Mouse (Mus musculus) heart, adult 2 months (tissue): ENCODE results near the gene Cep350. TPM values are rescaled to one million over a fixed set of nuclear protein-coding genes. Genes with fewer than 3 reads are reported as not detected.
A peak's percentile ranks its signal among the peaks of the same experiment; 100 is the strongest.

ENCODE experiments used
- DNase-seq, 2 experiments: peaks; one replicate each; pipeline ENCODE4 v3.0.0; 2021
- H3K27ac ChIP-seq: fragments of 200-600 bp; 2 replicates; pipeline ENCODE4 v1.8.1; 2022
- H3K27me3 ChIP-seq: fragments of 200-500 bp; 2 replicates; pipeline ENCODE4 v1.6.1; 2012; ENCODE audit warnings: mild to moderate bottlenecking, low read length, inconsistent platforms, mixed read lengths; ENCODE audit not compliant: control insufficient read depth, insufficient read depth
- H3K36me3 ChIP-seq: fragments of 200-500 bp; 2 replicates; pipeline ENCODE4 v1.6.1; 2012; ENCODE audit warnings: low read length, inconsistent platforms; ENCODE audit not compliant: control insufficient read depth, insufficient read depth
- H3K4me1 ChIP-seq: fragments of 200-500 bp; 2 replicates; pipeline ENCODE4 v1.6.1; 2011; ENCODE audit warnings: low read length; ENCODE audit not compliant: control insufficient read depth, insufficient read depth
- H3K4me3 ChIP-seq: fragments of 200-600 bp; 2 replicates; pipeline ENCODE4 v1.8.1; 2022
- H3K79me2 ChIP-seq: fragments of 200-500 bp; replicated peaks from 2 replicates; pipeline ENCODE4 v1.6.1; 2012; ENCODE audit warnings: mild to moderate bottlenecking, inconsistent platforms, low read length, moderate library complexity, mixed read lengths; ENCODE audit not compliant: control insufficient read depth, insufficient read depth
- H3K9ac ChIP-seq: fragments of 200-500 bp; 2 replicates; pipeline ENCODE4 v1.6.1; 2012; ENCODE audit warnings: low read depth, mild to moderate bottlenecking, control low read depth, inconsistent platforms, low read length, mixed read lengths
- CTCF ChIP-seq: fragments of 200-600 bp; IDR thresholded peaks from 2 replicates; pipeline ENCODE4 v1.8.1; 2022; ENCODE audit warnings: antibody characterized with exemption, mild to moderate bottlenecking, moderate library complexity
- EP300 ChIP-seq: fragments of 200-500 bp; IDR thresholded peaks from 2 replicates; pipeline ENCODE4 v1.6.1; 2011; ENCODE audit warnings: low read depth, low read length, control low read depth; ENCODE audit not compliant: insufficient read depth
- POLR2A ChIP-seq: fragments of 200-500 bp; IDR thresholded peaks from 2 replicates; pipeline ENCODE4 v1.6.1; 2011; ENCODE audit warnings: mild to moderate bottlenecking, low read depth, low read length, control low read depth; ENCODE audit not compliant: insufficient read depth
- WGBS: fragments of 180-500 bp; shearing (Covaris S2); methylation state at CpG from one replicate; pipeline ENCODE4 v1.1.7; 2018; 5-methylcytosine and 5-hydroxymethylcytosine counted together
- intact Hi-C: fragments of 180-260 bp; cut with DNase I; formaldehyde crosslinking; loops from one replicate; pipeline ENCODE4 v1.15.1; 2025
- polyA plus RNA-seq: library from polyadenylated mRNA; depleted of rRNA; stranded (reverse); fragments of >200 nt; gene quantifications from 2 replicates; pipeline ENCODE4 v1.2.3, GENCODE M21; 2012
- total RNA-seq, 2 experiments: library from RNA; stranded (reverse); gene quantifications; 2 replicates each; pipeline ENCODE4 v1.2.3; 2021

Cep350 gene
- total and polyA plus RNA-seq, 3 experiments: 3.9 to 38.0 (median 37.1) TPM

- Histone ChIP-seq H3K27ac (no peak overlapping the region), H3K79me2 (no peaks in the 10 kb centered on the region), H3K9ac (no peak overlapping the region), H3K36me3 (no peaks in the 10 kb centered on the region), H3K27me3 (no peaks in the 10 kb centered on the region), H3K4me1 (no peaks in the 10 kb centered on the region), H3K4me3 (no peak overlapping the region)
- no peak for DNase-seq
- TF ChIP-seq EP300 (no peak), CTCF (no peak), POLR2A (no peak)
- intact Hi-C loops: no loop called here
- 91% methylated on average over 2 of the region's 2 CpGs for WGBS
Measured at GRCm38 (mm10) chr1:155987625-155988024, 14.6 kb upstream of the Cep350 start.

GRCm38 (mm10) chr1:155974931-155975330, 1.9 kb upstream of the Cep350 start:
- DNase-seq: no peak
- Histone ChIP-seq H3K27me3 (no peaks in the 10 kb centered on the region), H3K4me3 (no peak overlapping the region), H3K4me1 (peaks cover 3% of the 10 kb centered on the region), H3K79me2 (peaks cover 5% of the 10 kb centered on the region), H3K9ac (no peak overlapping the region), H3K27ac (no peak overlapping the region), H3K36me3 (peaks cover 3% of the 10 kb centered on the region; the same call in 1 of the 2 replicates)
- 29% methylated on average over 2 of the region's 2 CpGs for WGBS
- TF ChIP-seq POLR2A (no peak), EP300 (no peak)
- intact Hi-C loops: loop anchor here (5.0 kb wide), 1 partner anchor 163 kb away; the partner anchor contains the start of gene Qsox1

GRCm38 (mm10) chr1:155973719-155974379, 794 bp upstream of the Cep350 start:
- peaks cover 4% of the 10 kb centered on the region for H3K4me1 ChIP-seq
- intact Hi-C loops: loop anchor here (1.0 to 5.0 kb wide), 2 partner anchors 62 to 162 kb away; partner anchors contain the start of genes Qsox1 and Tor1aip1
- H3K4me3 ChIP-seq: peak overlapping the region; percentile 56
- H3K27me3 ChIP-seq: no peaks in the 10 kb centered on the region
- peak overlapping the region; percentile 54 for H3K9ac ChIP-seq
- H3K27ac ChIP-seq: peak overlapping the region; percentile 94
- DNase-seq: peak; percentile 4 to 28
- peaks cover 8% of the 10 kb centered on the region for H3K79me2 ChIP-seq
- TF ChIP-seq CTCF: peak; percentile 46
- no peak for TF ChIP-seq EP300
- no peak for TF ChIP-seq POLR2A
- H3K36me3 ChIP-seq: peaks cover 3% of the 10 kb centered on the region; the same call in 1 of the 2 replicates
- 7% methylated on average over 19 of the region's 19 CpGs for WGBS

- WGBS: 2% methylated on average over 46 of the region's 51 CpGs
- peaks cover 3% of the 10 kb centered on the region; the same call in 1 of the 2 replicates for H3K36me3 ChIP-seq
- peaks cover 8% of the 10 kb centered on the region for H3K79me2 ChIP-seq
- peaks cover 4% of the 10 kb centered on the region for H3K4me1 ChIP-seq
- H3K27ac ChIP-seq: peak overlapping the region; percentile 94
- peak overlapping the region; percentile 92 for H3K9ac ChIP-seq
- peak overlapping the region; percentile 92 for H3K4me3 ChIP-seq
- intact Hi-C loops: loop anchor here (1.0 to 5.0 kb wide), 2 partner anchors 64 to 160 kb away; partner anchors contain the start of genes Qsox1 and Tor1aip1
- DNase-seq: no peak
- TF ChIP-seq CTCF (no peak), EP300 (no peak), POLR2A (no peak)
- no peaks in the 10 kb centered on the region for H3K27me3 ChIP-seq
Measured at GRCm38 (mm10) chr1:155972146-155973067, 648 bp downstream of the Cep350 start.

- peaks cover 2% of the 10 kb centered on the region for H3K79me2 ChIP-seq
- no peak for DNase-seq
- H3K4me1 ChIP-seq: peaks cover 2% of the 10 kb centered on the region; the same call in 1 of the 2 replicates
- WGBS: 92% methylated on average over 2 of the region's 2 CpGs
- H3K9ac ChIP-seq: no peak overlapping the region
- no peaks in the 10 kb centered on the region for H3K27me3 ChIP-seq
- H3K36me3 ChIP-seq: peaks cover 20% of the 10 kb centered on the region
- no peak overlapping the region for H3K27ac ChIP-seq
- intact Hi-C loops: no loop called here
- H3K4me3 ChIP-seq: no peak overlapping the region
- TF ChIP-seq EP300: no peak
- TF ChIP-seq POLR2A: no peak
- no peak for TF ChIP-seq CTCF
Measured at GRCm38 (mm10) chr1:155949170-155949569, 23.9 kb downstream of the Cep350 start.

- Histone ChIP-seq H3K27ac (no peak overlapping the region), H3K79me2 (no peaks in the 10 kb centered on the region; the same call in 1 of the 2 replicates), H3K9ac (no peak overlapping the region), H3K4me1 (no peaks in the 10 kb centered on the region), H3K36me3 (peaks cover 8% of the 10 kb centered on the region; the same call in 1 of the 2 replicates), H3K27me3 (no peaks in the 10 kb centered on the region), H3K4me3 (no peak overlapping the region)
- TF ChIP-seq EP300 (no peak), CTCF (no peak), POLR2A (no peak)
- no peak for DNase-seq
- intact Hi-C loops: no loop called here
- WGBS: 47% methylated on average over 2 of the region's 2 CpGs
Measured at GRCm38 (mm10) chr1:155944361-155944760, 28.7 kb downstream of the Cep350 start.
